Mouse (Mus musculus) bone marrow macrophage, adult 2 months (primary cell): ENCODE data around the gene Rexo1.

ENCODE experiments used
- CTCF ChIP-seq: IDR thresholded peaks from 2 replicates; pipeline ENCODE4 v1.5.1; 2012; ENCODE audit warnings: low read depth, mild to moderate bottlenecking, low read length, moderate library complexity
- POLR2A ChIP-seq: IDR thresholded peaks from 2 replicates; pipeline ENCODE4 v1.6.1; 2012; ENCODE audit warnings: mild to moderate bottlenecking, low read depth, low read length, borderline replicate concordance

- peak; percentile 79 for TF ChIP-seq CTCF
- peak; percentile 28; the same call in 1 of the 2 replicates for TF ChIP-seq POLR2A
These were observed at the start of gene Rexo1 for GRCm38 (mm10) chr10:80561116-80561944.
